Mouse (Mus musculus): Measurements from ENCODE around the gene Bst2. TPM values are rescaled to one million over a fixed set of nuclear protein-coding genes. Genes with fewer than 3 reads are reported as not detected.

The Bst2 gene
- polyA plus RNA-seq, 1 experiment: 474 TPM

DNA sequence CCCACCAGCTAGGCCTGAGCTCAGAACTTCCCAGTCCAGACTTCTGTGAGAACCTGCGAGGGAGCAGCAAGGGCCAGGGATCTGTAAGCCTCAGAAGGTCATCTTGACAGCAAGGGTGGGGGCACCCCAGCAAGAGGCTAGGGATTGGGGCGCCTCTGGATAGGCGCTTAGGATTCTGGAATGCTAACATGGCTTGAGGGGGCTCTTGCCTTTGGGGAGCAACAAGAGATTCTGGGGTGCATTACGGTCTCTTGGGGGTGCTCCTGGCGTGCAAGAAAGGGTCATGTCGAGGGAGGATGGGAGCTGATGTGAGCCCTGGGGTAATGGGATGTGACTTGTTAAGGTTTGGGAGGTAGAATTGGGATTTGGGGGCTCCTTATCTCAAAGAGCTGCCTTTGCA, 31.7 kb upstream of the Bst2 start:
- H3K4me3 ChIP-seq (ENCODE audit: control insufficient read depth, insufficient read depth, low read length): no peak overlapping the region
- no peak for TF ChIP-seq POLR2A (IDR thresholded peaks at IDR 0.05; ENCODE audit: control insufficient read depth, extremely low read depth, insufficient read depth, low read length, poor library complexity)
- no peak for TF ChIP-seq CTCF (IDR thresholded peaks at IDR 0.05; ENCODE audit: borderline replicate concordance, control insufficient read depth, extremely low read depth, insufficient read depth, low read length, poor library complexity)
- H3K36me3 ChIP-seq (ENCODE audit: control insufficient read depth, insufficient read depth, low read length): no peaks in the 10 kb centered on the region
- WGBS: 85% methylated on average over 6 of the region's 6 CpGs
- no peaks in the 10 kb centered on the region for H3K27me3 ChIP-seq (ENCODE audit: control insufficient read depth, insufficient read depth, low read length)
- peak overlapping the region; percentile 31; the same call in 1 of the 2 replicates for H3K27ac ChIP-seq (ENCODE audit: control insufficient read depth, insufficient read depth, low read length)
- DNase-seq: no peak
- H3K4me1 ChIP-seq (replicated peaks; ENCODE audit: control insufficient read depth, insufficient read depth, low read length): peaks cover 36% of the 10 kb centered on the region

DNA sequence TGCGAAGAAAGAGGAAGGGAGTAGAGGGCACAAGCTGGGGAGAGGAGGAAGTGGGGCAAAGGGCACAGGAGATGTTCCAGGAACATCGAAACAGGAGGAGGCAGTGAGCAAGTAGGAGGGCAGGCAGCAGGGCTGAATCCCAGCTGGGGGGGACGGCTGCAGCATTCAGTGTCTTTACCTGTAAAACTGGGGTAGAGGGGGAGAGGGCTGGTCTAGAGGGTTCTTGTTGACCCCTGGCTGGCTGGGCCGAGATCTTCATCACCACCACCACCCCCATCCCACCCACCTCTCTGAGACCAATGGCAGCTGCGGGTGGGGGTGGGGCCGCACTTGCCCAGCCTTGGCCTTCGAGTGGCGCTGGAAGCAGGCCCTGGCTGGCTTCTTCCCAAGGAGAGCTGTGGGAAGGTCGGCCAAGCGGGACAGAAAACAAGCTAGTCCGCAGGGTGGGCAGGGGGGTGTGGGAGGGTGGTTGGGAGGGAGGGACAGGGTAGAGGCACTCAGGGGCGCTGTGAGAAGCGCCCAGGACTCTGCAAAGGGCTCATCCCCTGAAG, 31.2 kb upstream of the Bst2 start, which contains the start of gene Slc27a1:
Slc27a1 (plus strand) TSS at position 496 of the 551 bp plus-strand sequence.
- 60% methylated on average over 13 of the region's 13 CpGs for WGBS
- Histone ChIP-seq H3K36me3 (ENCODE audit: control insufficient read depth, insufficient read depth, low read length) (no peaks in the 10 kb centered on the region), H3K4me1 (replicated peaks; ENCODE audit: control insufficient read depth, insufficient read depth, low read length) (peaks cover 36% of the 10 kb centered on the region), H3K27ac (ENCODE audit: control insufficient read depth, insufficient read depth, low read length) (peak within 1 kb of the TSS; percentile 31; the same call in 1 of the 2 replicates), H3K27me3 (ENCODE audit: control insufficient read depth, insufficient read depth, low read length) (no peaks in the 10 kb centered on the region), H3K4me3 (ENCODE audit: control insufficient read depth, insufficient read depth, low read length) (peak within 1 kb of the TSS; percentile 55)
- TF ChIP-seq CTCF (IDR thresholded peaks at IDR 0.05; ENCODE audit: borderline replicate concordance, control insufficient read depth, extremely low read depth, insufficient read depth, low read length, poor library complexity): no peak
- no peak for TF ChIP-seq POLR2A (IDR thresholded peaks at IDR 0.05; ENCODE audit: control insufficient read depth, extremely low read depth, insufficient read depth, low read length, poor library complexity)
- no peak for DNase-seq

DNA sequence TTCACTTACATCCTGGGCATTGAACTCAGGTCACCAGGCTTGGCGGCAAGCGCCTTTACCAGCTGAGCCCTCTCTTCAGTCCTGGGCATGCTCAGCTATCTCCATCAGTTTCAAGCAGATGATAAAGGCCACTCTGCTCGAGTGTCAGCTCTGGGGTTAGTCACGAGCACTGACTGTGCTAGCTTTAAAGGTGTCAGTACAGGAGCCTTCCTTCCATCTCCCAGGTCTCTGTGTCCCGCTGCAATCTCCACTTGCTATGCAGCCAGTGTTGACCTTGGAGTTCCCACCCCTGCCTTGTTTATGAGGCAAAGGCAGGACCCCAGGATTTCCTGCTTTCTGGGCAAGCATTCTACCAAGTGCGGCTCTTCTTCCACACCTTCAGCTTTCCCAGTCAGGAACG, 30.3 kb upstream of the Bst2 start:
- WGBS: 94% methylated on average over 7 of the region's 7 CpGs
- Histone ChIP-seq H3K27me3 (ENCODE audit: control insufficient read depth, insufficient read depth, low read length) (no peaks in the 10 kb centered on the region), H3K27ac (ENCODE audit: control insufficient read depth, insufficient read depth, low read length) (no peak overlapping the region), H3K4me1 (replicated peaks; ENCODE audit: control insufficient read depth, insufficient read depth, low read length) (peaks cover 35% of the 10 kb centered on the region), H3K4me3 (ENCODE audit: control insufficient read depth, insufficient read depth, low read length) (no peak overlapping the region), H3K36me3 (ENCODE audit: control insufficient read depth, insufficient read depth, low read length) (no peaks in the 10 kb centered on the region)
- no peak for DNase-seq
- TF ChIP-seq POLR2A (IDR thresholded peaks at IDR 0.05; ENCODE audit: control insufficient read depth, extremely low read depth, insufficient read depth, low read length, poor library complexity) (no peak), CTCF (IDR thresholded peaks at IDR 0.05; ENCODE audit: borderline replicate concordance, control insufficient read depth, extremely low read depth, insufficient read depth, low read length, poor library complexity) (no peak)

DNA sequence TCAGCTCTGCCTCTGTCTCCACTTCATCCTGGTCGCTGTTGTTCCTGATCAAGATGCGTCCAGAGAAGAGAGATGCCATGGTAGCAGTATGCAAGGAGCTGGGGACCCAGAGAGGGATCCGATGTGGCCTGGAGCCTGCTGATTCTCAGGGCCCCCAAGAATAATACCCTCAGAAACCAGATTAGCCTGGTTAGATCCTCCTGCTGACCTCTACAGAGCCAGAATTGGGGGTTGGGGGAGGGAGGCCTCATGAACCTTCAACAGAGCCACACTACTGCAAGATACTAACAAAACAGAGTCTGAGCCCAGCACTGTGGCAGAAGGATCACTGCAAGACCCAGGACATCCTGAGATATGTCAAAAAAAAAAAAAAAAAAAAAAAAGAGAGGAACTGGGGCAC, 29.2 kb upstream of the Bst2 start, which contains the start of gene Nxnl1:
Nxnl1 (minus strand) TSS at position 101 of the 400 bp plus-strand sequence.
- Histone ChIP-seq H3K4me3 (ENCODE audit: control insufficient read depth, insufficient read depth, low read length) (no peak within 1 kb of the TSS), H3K27ac (ENCODE audit: control insufficient read depth, insufficient read depth, low read length) (no peak within 1 kb of the TSS), H3K4me1 (replicated peaks; ENCODE audit: control insufficient read depth, insufficient read depth, low read length) (peaks cover 36% of the 10 kb centered on the region), H3K27me3 (ENCODE audit: control insufficient read depth, insufficient read depth, low read length) (no peaks in the 10 kb centered on the region), H3K36me3 (ENCODE audit: control insufficient read depth, insufficient read depth, low read length) (no peaks in the 10 kb centered on the region)
- 96% methylated on average over 3 of the region's 3 CpGs for WGBS
- no peak for TF ChIP-seq CTCF (IDR thresholded peaks at IDR 0.05; ENCODE audit: borderline replicate concordance, control insufficient read depth, extremely low read depth, insufficient read depth, low read length, poor library complexity)
- TF ChIP-seq POLR2A (IDR thresholded peaks at IDR 0.05; ENCODE audit: control insufficient read depth, extremely low read depth, insufficient read depth, low read length, poor library complexity): no peak
- DNase-seq: no peak

DNA sequence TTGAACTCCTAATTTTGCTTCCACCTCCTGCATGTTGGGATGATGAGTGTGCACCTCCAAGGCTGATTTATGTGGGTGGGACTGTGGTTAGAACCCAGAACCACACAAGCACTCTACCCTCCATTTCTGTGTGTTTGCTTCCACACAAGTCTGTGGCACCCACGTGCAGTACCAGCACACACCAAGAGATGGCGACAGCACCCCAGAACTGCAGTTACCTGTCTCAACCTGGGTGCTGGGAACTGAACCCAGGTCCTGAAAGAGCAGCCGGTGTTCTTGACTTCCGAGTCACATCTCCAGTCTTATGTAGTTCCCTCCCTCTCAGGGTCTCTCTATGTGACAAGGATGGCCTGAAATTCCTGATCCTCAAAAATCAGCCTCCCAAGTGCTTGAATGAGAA, 26.7 kb upstream of the Bst2 start:
- DNase-seq: no peak
- WGBS: 93% methylated on average over 4 of the region's 4 CpGs
- Histone ChIP-seq H3K27me3 (ENCODE audit: control insufficient read depth, insufficient read depth, low read length) (no peaks in the 10 kb centered on the region), H3K27ac (ENCODE audit: control insufficient read depth, insufficient read depth, low read length) (no peak overlapping the region), H3K4me1 (replicated peaks; ENCODE audit: control insufficient read depth, insufficient read depth, low read length) (peaks cover 19% of the 10 kb centered on the region), H3K4me3 (ENCODE audit: control insufficient read depth, insufficient read depth, low read length) (no peak overlapping the region), H3K36me3 (ENCODE audit: control insufficient read depth, insufficient read depth, low read length) (no peaks in the 10 kb centered on the region)
- TF ChIP-seq POLR2A (IDR thresholded peaks at IDR 0.05; ENCODE audit: control insufficient read depth, extremely low read depth, insufficient read depth, low read length, poor library complexity): no peak

DNA sequence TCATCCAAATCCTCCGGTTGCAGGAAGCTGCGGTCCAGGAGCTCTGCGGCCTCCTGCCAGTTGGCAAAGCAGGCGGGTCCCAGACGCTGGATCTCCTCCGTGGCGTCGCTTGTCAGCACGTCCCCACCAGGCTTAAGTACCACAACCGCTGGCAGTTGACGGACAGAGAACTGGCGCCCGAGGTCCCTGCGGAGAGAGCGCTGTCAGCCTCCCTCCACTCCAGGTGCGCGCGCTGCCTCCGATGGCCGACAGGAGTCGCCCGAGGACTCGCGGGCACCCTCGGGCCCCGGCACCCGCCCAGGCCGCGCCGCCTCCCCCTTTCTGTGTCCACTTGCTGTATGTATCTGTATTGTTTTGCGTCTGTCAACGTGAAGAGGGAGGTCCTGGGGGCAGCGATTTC, 25.5 kb upstream of the Bst2 start:
- 1% methylated on average over 33 of the region's 33 CpGs for WGBS
- Histone ChIP-seq H3K27me3 (ENCODE audit: control insufficient read depth, insufficient read depth, low read length) (no peaks in the 10 kb centered on the region), H3K27ac (ENCODE audit: control insufficient read depth, insufficient read depth, low read length) (no peak overlapping the region), H3K4me3 (ENCODE audit: control insufficient read depth, insufficient read depth, low read length) (no peak overlapping the region), H3K4me1 (replicated peaks; ENCODE audit: control insufficient read depth, insufficient read depth, low read length) (peaks cover 29% of the 10 kb centered on the region), H3K36me3 (ENCODE audit: control insufficient read depth, insufficient read depth, low read length) (no peaks in the 10 kb centered on the region)
- peak; percentile 94 for TF ChIP-seq CTCF (IDR thresholded peaks at IDR 0.05; ENCODE audit: borderline replicate concordance, control insufficient read depth, extremely low read depth, insufficient read depth, low read length, poor library complexity)
- TF ChIP-seq POLR2A (IDR thresholded peaks at IDR 0.05; ENCODE audit: control insufficient read depth, extremely low read depth, insufficient read depth, low read length, poor library complexity): no peak
- peak; percentile 87 for DNase-seq

DNA sequence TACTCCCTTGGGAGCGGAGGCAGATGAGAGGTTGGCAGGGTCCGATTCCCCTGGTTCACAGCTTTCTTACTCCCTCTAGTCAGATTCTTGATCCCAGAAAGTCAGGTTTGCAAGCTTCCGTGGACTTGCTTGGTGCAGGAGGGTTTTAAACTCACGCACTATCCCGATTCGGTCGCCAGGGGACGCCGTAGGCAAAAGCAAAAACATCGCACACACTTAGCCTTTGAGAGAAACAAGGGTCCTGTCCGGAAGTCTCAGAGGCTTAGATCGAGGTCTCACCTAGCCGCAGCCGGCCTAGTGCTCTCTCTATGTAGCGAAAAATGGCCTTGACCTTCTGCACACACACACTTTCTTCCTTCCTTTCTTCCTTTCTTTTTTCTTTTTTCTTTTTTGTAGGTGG, 24.1 kb upstream of the Bst2 start:
- H3K36me3 ChIP-seq (ENCODE audit: control insufficient read depth, insufficient read depth, low read length): no peaks in the 10 kb centered on the region
- peak; percentile 66 for DNase-seq
- peaks cover 39% of the 10 kb centered on the region for H3K4me1 ChIP-seq (replicated peaks; ENCODE audit: control insufficient read depth, insufficient read depth, low read length)
- H3K27me3 ChIP-seq (ENCODE audit: control insufficient read depth, insufficient read depth, low read length): no peaks in the 10 kb centered on the region
- H3K4me3 ChIP-seq (ENCODE audit: control insufficient read depth, insufficient read depth, low read length): no peak overlapping the region
- no peak overlapping the region for H3K27ac ChIP-seq (ENCODE audit: control insufficient read depth, insufficient read depth, low read length)
- WGBS: 4% methylated on average over 15 of the region's 15 CpGs
- TF ChIP-seq CTCF (IDR thresholded peaks at IDR 0.05; ENCODE audit: borderline replicate concordance, control insufficient read depth, extremely low read depth, insufficient read depth, low read length, poor library complexity) (peak; percentile 94; the same call in 1 of the 2 replicates), POLR2A (IDR thresholded peaks at IDR 0.05; ENCODE audit: control insufficient read depth, extremely low read depth, insufficient read depth, low read length, poor library complexity) (0 out of 2 replicates have a peak, but pooled peaks have one; percentile 21)

All from thymus, adult 2 months (tissue).